Mouse (Mus musculus) E14TG2a.4 (cell line): ENCODE measurements around the gene Sh3gl2.
A peak's percentile ranks its signal among the peaks of the same experiment; 100 is the strongest.

Experiments
- CTCF ChIP-seq: conservative IDR thresholded peaks from 2 replicates; pipeline ENCODE4 v1.5.1; 2014; ENCODE audit warnings: low read length
- POU5F1 ChIP-seq: IDR thresholded peaks from 2 replicates; pipeline ENCODE4 v1.6.1; 2014; ENCODE audit warnings: low read length, borderline replicate concordance

- TF ChIP-seq CTCF (peak; percentile 64), POU5F1 (no peak)
Observed at GRCm38 (mm10) chr4:85402823-85403222, 197.9 kb downstream of the Sh3gl2 start.
